10 mouse cellular contexts compared by ENCODE assay signal in the genomic region with DNA sequence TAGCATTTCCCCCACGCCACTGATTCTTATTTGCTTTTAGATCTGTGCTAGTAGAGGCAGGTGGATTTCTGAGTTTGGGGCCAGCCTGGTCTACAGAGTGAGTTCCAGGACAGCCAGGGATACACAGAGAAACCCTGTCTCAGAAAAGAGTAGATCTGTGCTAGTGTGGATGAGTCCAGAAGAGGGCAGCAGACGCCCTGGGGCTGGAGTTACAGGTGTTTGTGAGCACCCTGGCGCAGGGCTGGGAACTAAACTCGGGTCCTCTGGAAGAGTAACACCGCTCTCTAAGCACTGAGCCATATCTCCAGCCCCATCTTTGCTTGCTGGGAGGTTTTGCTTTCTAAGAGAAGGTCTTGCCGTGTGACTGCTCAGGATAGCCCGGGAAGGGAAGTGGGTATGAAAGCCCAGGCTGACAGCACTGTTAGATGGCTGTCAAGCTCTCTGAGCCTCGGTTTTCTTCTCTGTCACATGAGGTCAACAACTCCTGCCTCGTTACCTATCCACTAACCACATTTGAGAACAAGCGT. TPM values are rescaled to one million over a fixed set of nuclear protein-coding genes. Genes with fewer than 3 reads are reported as not detected.
DNase-seq lines count a peak whose midpoint lies in the region; ATAC-seq and TF ChIP-seq lines count a peak whose summit lies in the region.
"Had no signal": no experiment of that assay in that cellular context is flagged by ENCODE, and none has a peak within 500 bp of the region (broad histone marks: within the 10 kb centered on the region; RNA-seq: fewer than 3 reads in every experiment).

No protein-coding gene starts in this region.

- H3K9me3 ChIP-seq in lung, embryonic 14.5 days (ENCODE audit: low read depth, low read length), result no peaks in the 10 kb centered on the region
- H3K9me3 ChIP-seq: hindbrain, embryonic 15.5 days had no signal

- 0 out of 2 replicates have a peak, but pooled peaks have one; percentile 15 for TF ChIP-seq CTCF in lung, embryonic 14.5 days (IDR thresholded peaks at IDR 0.05; ENCODE audit: low read depth)

- H3K9ac ChIP-seq in lung, embryonic 14.5 days, result no peak overlapping the region
- H3K9ac ChIP-seq: hindbrain, embryonic 15.5 days had no signal

- H3K4me2 ChIP-seq in lung, embryonic 14.5 days, result no peak overlapping the region
- H3K4me2 ChIP-seq: hindbrain, embryonic 15.5 days had no signal

- no peaks in the 10 kb centered on the region for H3K4me1 ChIP-seq in lung, embryonic 14.5 days (ENCODE audit: insufficient read depth)

- H3K36me3 ChIP-seq in lung, embryonic 14.5 days (ENCODE audit: insufficient read depth), result no peaks in the 10 kb centered on the region
- H3K36me3 ChIP-seq: hindbrain, embryonic 15.5 days had no signal

- H3K27me3 ChIP-seq in lung, embryonic 14.5 days (ENCODE audit: insufficient read depth, low read length), result no peaks in the 10 kb centered on the region
- H3K27me3 ChIP-seq: hindbrain, embryonic 15.5 days had no signal

- no peak overlapping the region for H3K27ac ChIP-seq in lung, embryonic 14.5 days (ENCODE audit: low read depth)
- H3K27ac ChIP-seq: hindbrain, embryonic 15.5 days had no signal

- no peak for ATAC-seq in lung, embryonic 14.5 days (ENCODE audit: insufficient read depth)

- no peak overlapping the region for H3K4me3 ChIP-seq in lung, embryonic 14.5 days (ENCODE audit: low read depth, low read length)
- H3K4me3 ChIP-seq: hindbrain, embryonic 15.5 days had no signal

- WGBS in lung, embryonic 14.5 days, result 87% methylated on average over 10 of the region's 10 CpGs

- peak; percentile 83 for DNase-seq in heart, adult 11 months
- no peak for DNase-seq in heart, adult 8-10 months (ENCODE audit: low spot score)
- no peak for DNase-seq in lung, embryonic 14.5 days
- no peak for DNase-seq in lung, postnatal 14 days
- peak; percentile 65 for DNase-seq in ZHBTc4 (ENCODE audit: low read depth, low spot score)
- peak; percentile 43 for DNase-seq in naive thymus-derived CD4-positive, alpha-beta T cell, adult 2 months (ENCODE audit: low read depth)
- no peak for DNase-seq in B cell, adult 2 months
- no peak for DNase-seq in urinary bladder, postnatal 36 days (ENCODE audit: low spot score in 2 of 2)
- DNase-seq: adrenal gland, adult 2 months had no signal

RNA-seq across cellular contexts. Expression of a gene that starts 50.8 kb away (rescaled TPM):
- 100 to 1,000 TPM in 3 of 4 experiments, 10 to 100 TPM in 1; 87.3 to 137 (median 106) TPM for total RNA-seq in heart, adult 8-10 months (2022)
- polyA plus RNA-seq in lung, embryonic 14.5 days (2014; fragmentation: Nextera tagmentation; extraction: Ambion mirVana), result 20.9 and 22.4 TPM in 2 replicates

Comparison
In these comparisons a context has a peak if more than half of its experiments do, and no peak if none do; other contexts are left out.
1. DNase-seq: peak in heart, adult 11 months (single experiment), ZHBTc4 (single experiment) and naive thymus-derived CD4-positive, alpha-beta T cell, adult 2 months (single experiment); none in heart, adult 8-10 months (single experiment), lung, embryonic 14.5 days (single experiment), lung, postnatal 14 days (single experiment), B cell, adult 2 months (0 of 2) and urinary bladder, postnatal 36 days (0 of 2).